Mouse (Mus musculus) embryonic fibroblast, embryonic 13.5 days (primary cell): ENCODE measurements around the gene Dhdh.

Experiments used
- CTCF ChIP-seq: IDR thresholded peaks from 2 replicates; pipeline ENCODE4 v1.5.1; 2011; ENCODE audit warnings: mild to moderate bottlenecking, control low read depth, low read length, moderate library complexity, borderline replicate concordance; ENCODE audit not compliant: insufficient read depth
- POLR2A ChIP-seq: IDR thresholded peaks from 2 replicates; pipeline ENCODE4 v1.6.1; 2011; ENCODE audit warnings: low read depth, mild to moderate bottlenecking, control low read depth, low read length, moderate library complexity

DNA sequence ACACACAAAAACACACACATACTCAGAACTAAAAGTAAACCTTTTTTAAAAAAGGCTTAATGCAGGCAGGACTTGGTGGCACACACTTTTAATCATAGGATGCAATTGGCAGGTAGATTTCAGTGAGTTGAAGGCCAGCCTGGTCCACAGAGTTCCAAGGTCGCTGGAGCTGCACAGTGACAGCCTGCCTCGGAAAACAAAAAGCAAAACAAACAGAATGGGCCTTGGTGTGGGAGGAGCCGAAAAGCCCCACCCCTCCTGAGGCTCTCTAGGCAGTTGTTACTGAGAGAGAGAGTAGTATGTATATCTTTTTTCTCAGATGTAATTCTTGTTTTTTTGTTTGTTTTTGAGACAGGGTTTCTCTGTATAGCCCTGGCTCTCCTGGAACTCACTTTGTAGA is 2.7 kb upstream of the Dhdh start:
- no peak for TF ChIP-seq CTCF
- no peak for TF ChIP-seq POLR2A
